Comparison of ENCODE assay signal across 8 mouse cellular contexts in the genomic region with DNA sequence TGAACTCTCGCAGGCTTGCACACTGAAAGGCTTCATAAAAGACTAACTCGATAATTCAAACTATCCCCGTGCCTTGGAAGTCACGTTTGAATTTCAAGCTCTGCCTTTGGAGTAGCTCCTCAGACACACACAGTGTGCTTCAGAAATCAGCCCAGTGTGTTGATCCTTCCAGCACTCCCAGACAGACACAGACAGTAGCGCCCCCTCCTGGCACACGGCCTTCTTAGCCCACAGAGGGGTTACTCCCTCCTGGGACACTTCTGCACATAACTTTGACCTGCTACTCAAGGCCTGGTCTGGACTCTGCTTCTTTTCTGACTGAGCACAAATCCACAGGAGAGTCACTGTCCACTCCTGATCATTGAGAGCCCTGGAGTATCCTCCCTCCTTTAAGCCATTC.
DNase-seq lines count a peak whose midpoint lies in the region; ATAC-seq lines count a peak whose summit lies in the region.

No protein-coding gene starts in this region.

- 0 out of 2 replicates have a peak, but pooled peaks cover 3% of the 10 kb centered on the region for H3K27me3 ChIP-seq in embryonic facial prominence, embryonic 10.5 days (replicated peaks; ENCODE audit: low read depth, poor library complexity, severe bottlenecking)
- no peaks in the 10 kb centered on the region for H3K27me3 ChIP-seq in lung, embryonic 16.5 days (ENCODE audit: control insufficient read depth, insufficient read depth, low read depth, low read length)

- no peak overlapping the region for H3K4me3 ChIP-seq in embryonic facial prominence, embryonic 10.5 days
- H3K4me3 ChIP-seq in lung, embryonic 16.5 days (ENCODE audit: low read length), result no peak overlapping the region

- H3K4me2 ChIP-seq in lung, embryonic 16.5 days (ENCODE audit: low read depth, low read length), result no peak overlapping the region

- WGBS in embryonic facial prominence, embryonic 10.5 days, result 40% methylated on average over 6 of the region's 6 CpGs
- WGBS in lung, embryonic 16.5 days, result 30% methylated on average over 6 of the region's 6 CpGs

- no peak overlapping the region for H3K27ac ChIP-seq in embryonic facial prominence, embryonic 10.5 days (replicated peaks)
- no peak overlapping the region for H3K27ac ChIP-seq in lung, embryonic 16.5 days (ENCODE audit: low read length)

- ATAC-seq in lung, embryonic 16.5 days (ENCODE audit: low read depth), result peak; percentile 53; the same call in 1 of the 2 replicates

- intact Hi-C loops in left cerebral cortex, postnatal 36 days (cut with DNase I), result no loop called here

- peak; percentile 61 for DNase-seq in gastrocnemius, adult 18-20 months (ENCODE audit: low spot score)
- no peak for DNase-seq in gastrocnemius, postnatal 25 days
- DNase-seq in right cerebral cortex, postnatal 4 days, result peak; percentile 59
- no peak for DNase-seq in right cerebral cortex, adult 18-20 months
- DNase-seq in embryonic facial prominence, embryonic 10.5 days (ENCODE audit: low spot score), result peak; percentile 73
- DNase-seq in testis, postnatal 10 days (ENCODE audit: low spot score), result peak; percentile 82
- DNase-seq in left cerebral cortex, postnatal 36 days (ENCODE audit: low spot score in 2 of 2), result no peak

- H3K4me1 ChIP-seq in embryonic facial prominence, embryonic 10.5 days, result peaks cover 20% of the 10 kb centered on the region
- peaks cover 10% of the 10 kb centered on the region for H3K4me1 ChIP-seq in lung, embryonic 16.5 days (replicated peaks; ENCODE audit: control insufficient read depth, insufficient read depth, low read length)

- H3K36me3 ChIP-seq in embryonic facial prominence, embryonic 10.5 days (replicated peaks), result no peaks in the 10 kb centered on the region
- H3K36me3 ChIP-seq in lung, embryonic 16.5 days (ENCODE audit: control insufficient read depth, insufficient read depth, low read length), result no peaks in the 10 kb centered on the region

- no peaks in the 10 kb centered on the region for H3K9me3 ChIP-seq in embryonic facial prominence, embryonic 10.5 days
- no peaks in the 10 kb centered on the region for H3K9me3 ChIP-seq in lung, embryonic 16.5 days (ENCODE audit: control insufficient read depth, low read length)

- no peak overlapping the region for H3K9ac ChIP-seq in lung, embryonic 16.5 days (ENCODE audit: low read length)

Comparison
In these comparisons a context has a peak if more than half of its experiments do, and no peak if none do; other contexts are left out.
1. DNase-seq: peak in gastrocnemius, adult 18-20 months (single experiment), right cerebral cortex, postnatal 4 days (single experiment), embryonic facial prominence, embryonic 10.5 days (single experiment) and testis, postnatal 10 days (single experiment); none in gastrocnemius, postnatal 25 days (single experiment), right cerebral cortex, adult 18-20 months (single experiment) and left cerebral cortex, postnatal 36 days (0 of 2).